Mouse (Mus musculus) liver, embryonic 14.5 days (tissue): Measurements from ENCODE around the gene Nfatc2.

ENCODE experiments used
- CTCF ChIP-seq: IDR thresholded peaks from 2 replicates; pipeline ENCODE4 v1.5.1; 2016; ENCODE audit warnings: antibody characterized with exemption, low read depth, control low read depth
- EP300 ChIP-seq: IDR thresholded peaks from 2 replicates; pipeline ENCODE4 v1.6.1; 2016; ENCODE audit warnings: antibody characterized with exemption, low read depth

DNA sequence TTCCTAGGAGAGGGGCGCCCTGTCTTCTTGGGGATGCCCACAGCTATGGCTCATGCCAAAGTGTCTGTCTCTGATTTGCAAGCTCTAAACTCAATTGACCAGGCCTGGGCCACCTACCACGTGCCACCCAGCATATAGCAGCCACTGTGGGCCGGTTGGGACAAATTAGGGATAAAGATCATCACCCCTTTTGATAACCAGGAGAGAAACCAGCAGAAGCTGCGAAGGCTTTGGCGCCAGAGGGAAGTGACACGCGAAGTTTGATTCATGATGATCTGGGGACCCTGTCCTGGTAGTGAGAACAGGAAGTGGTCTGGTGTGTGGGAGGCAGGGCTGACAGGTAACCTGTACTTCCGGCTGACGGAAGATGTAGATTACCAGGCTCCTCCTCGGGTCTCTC lies 10.9 kb downstream of the Nfatc2 start:
- TF ChIP-seq CTCF: no peak
- no peak for TF ChIP-seq EP300
